Mouse (Mus musculus): ENCODE measurements at regions not wholly inside any gene's neighbourhood (a gene's known extent, or its start where the extent isn't known, plus 50 kb on each side); places are given as distances from the start of the nearest gene placed in this dataset.

GRCm38 (mm10) chr2:51206332-51206731 is 57.4 kb upstream of the Rnd3 start:
- Histone ChIP-seq H3K4me2 (ENCODE audit: low read depth, low read length) (no peak overlapping the region), H3K4me3 (ENCODE audit: low read length) (no peak overlapping the region), H3K36me3 (ENCODE audit: control insufficient read depth, insufficient read depth, low read length) (no peaks in the 10 kb centered on the region), H3K9me3 (ENCODE audit: control insufficient read depth, low read length) (no peaks in the 10 kb centered on the region), H3K4me1 (ENCODE audit: control insufficient read depth, insufficient read depth, low read length) (no peaks in the 10 kb centered on the region), H3K9ac (ENCODE audit: low read depth, low read length) (no peak overlapping the region), H3K27ac (ENCODE audit: low read length) (no peak overlapping the region), H3K27me3 (replicated peaks; ENCODE audit: control insufficient read depth, insufficient read depth, low read length) (no peaks in the 10 kb centered on the region)
- no peak for ATAC-seq
- WGBS = 26% methylated on average over 4 of the region's 4 CpGs

Data from intestine, embryonic 16.5 days (tissue).